Mouse (Mus musculus) cortical plate, adult 2 months (tissue): ENCODE measurements around the gene Fam117a.

Source experiments
- CTCF ChIP-seq: fragments of 200-500 bp; IDR thresholded peaks from 2 replicates; pipeline ENCODE4 v1.5.1; 2011; ENCODE audit warnings: mild to moderate bottlenecking, control low read depth, low read length; ENCODE audit not compliant: insufficient read depth; ENCODE audit errors: extremely low read depth
- POLR2A ChIP-seq: fragments of 200-500 bp; IDR thresholded peaks from 2 replicates; pipeline ENCODE4 v1.6.1; 2011; ENCODE audit warnings: mild to moderate bottlenecking, low read length, control low read depth; ENCODE audit not compliant: insufficient read depth; ENCODE audit errors: extremely low read depth

GRCm38 (mm10) chr11:95423505-95423904 lies 86.7 kb downstream of the Fam117a start:
- TF ChIP-seq POLR2A, result no peak
- 0 out of 2 replicates have a peak, but pooled peaks have one; percentile 0 for TF ChIP-seq CTCF
